Mouse (Mus musculus) forebrain, embryonic 11.5 days (tissue): Measurements from ENCODE around the gene Slc4a11. TPM values are rescaled to one million over a fixed set of nuclear protein-coding genes. Genes with fewer than 3 reads are reported as not detected.

Experiments
- ATAC-seq: fragments of 200-750 bp; cut with Nextera tagmentation; replicated peaks from 2 replicates; pipeline ENCODE4 v1.8.0; 2017; ENCODE audit warnings: moderate TSS enrichment; ENCODE audit not compliant: low FRiP score
- DNase-seq: peaks from one replicate; pipeline ENCODE4 v3.0.0-alpha.2; 2017; ENCODE audit warnings: low spot score
- H3K27ac ChIP-seq: fragments of 300-500 bp; sonication (generic); 2 replicates; pipeline ENCODE4 v1.5.1; 2014; ENCODE audit warnings: low read depth, low read length
- H3K27me3 ChIP-seq: fragments of 300-500 bp; sonication (generic); 2 replicates; pipeline ENCODE4 v1.6.1; 2014; ENCODE audit warnings: mild to moderate bottlenecking, low read length, mixed read lengths; ENCODE audit not compliant: control insufficient read depth, insufficient read depth
- H3K36me3 ChIP-seq: fragments of 300-500 bp; sonication (generic); 2 replicates; pipeline ENCODE4 v1.6.1; 2014; ENCODE audit warnings: mild to moderate bottlenecking, low read length, moderate library complexity, mixed read lengths; ENCODE audit not compliant: control insufficient read depth, insufficient read depth
- H3K4me1 ChIP-seq: fragments of 300-500 bp; sonication (generic); replicated peaks from 2 replicates; pipeline ENCODE4 v1.6.1; 2014; ENCODE audit warnings: low read length, mixed read lengths; ENCODE audit not compliant: control insufficient read depth, insufficient read depth
- H3K4me2 ChIP-seq: fragments of 300-500 bp; sonication (generic); 2 replicates; pipeline ENCODE4 v1.6.1; 2014; ENCODE audit warnings: low read depth, mild to moderate bottlenecking, low read length, moderate library complexity, mixed read lengths; ENCODE audit not compliant: severe bottlenecking
- H3K4me3 ChIP-seq: fragments of 300-500 bp; sonication (generic); 2 replicates; pipeline ENCODE4 v1.5.1; 2014; ENCODE audit warnings: low read depth, low read length
- H3K9ac ChIP-seq: fragments of 300-500 bp; sonication (generic); 2 replicates; pipeline ENCODE4 v1.6.1; 2014; ENCODE audit warnings: low read length
- H3K9me3 ChIP-seq: fragments of 300-500 bp; sonication (generic); 2 replicates; pipeline ENCODE4 v1.6.1; 2016; ENCODE audit warnings: low read length, mixed read lengths; ENCODE audit not compliant: control insufficient read depth
- WGBS: fragments of 180-500 bp; shearing (Covaris S2); extraction: QIAGEN DNeasy Blood & Tissue Kit; methylation state at CpG from one replicate; pipeline ENCODE4 v1.1.7; 2014; 5-methylcytosine and 5-hydroxymethylcytosine counted together
- polyA plus RNA-seq: library from polyadenylated mRNA; unstranded; fragments of >200 nt; fragmentation: Nextera tagmentation; extraction: Ambion mirVana; gene quantifications from 2 replicates; pipeline ENCODE4 v1.2.1, GENCODE M21; 2014

Slc4a11 gene
- polyA plus RNA-seq, 1 experiment from 2014 or later: 1.2 TPM

DNA sequence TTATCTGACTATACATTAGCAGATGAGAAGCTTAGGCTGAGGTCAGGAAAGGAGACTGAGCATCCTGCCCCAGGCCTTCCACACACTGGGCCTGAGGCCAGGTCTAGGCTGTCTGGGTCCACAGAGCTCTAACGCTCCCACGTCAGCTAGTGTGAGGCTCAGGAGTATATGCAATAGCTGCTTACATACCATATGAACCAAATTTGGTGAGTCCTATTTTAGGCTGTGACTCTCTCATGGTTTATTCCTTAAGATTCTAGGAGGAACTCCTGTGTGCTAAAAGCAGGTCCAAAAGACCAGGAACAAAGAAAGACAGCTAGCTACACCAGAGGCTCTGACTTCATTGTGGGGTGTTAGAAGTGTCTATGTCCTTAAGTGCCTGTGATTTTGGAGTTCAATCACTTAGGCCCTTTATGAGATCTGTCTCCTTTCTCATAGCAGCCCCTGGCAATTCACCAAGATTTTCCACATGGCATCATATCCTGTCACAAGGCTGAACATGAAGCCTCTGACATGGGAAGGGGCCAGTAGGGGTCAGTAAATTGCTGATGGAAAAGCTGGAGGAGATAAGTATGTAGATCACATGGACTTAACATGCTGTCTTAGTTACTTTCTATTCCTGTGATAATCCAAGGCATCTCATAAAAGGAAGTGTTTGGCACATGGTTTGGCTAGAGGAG is 31.7 kb upstream of the Slc4a11 start:
- DNase-seq (no peak), ATAC-seq (no peak)
- Histone ChIP-seq H3K4me1 (no peaks in the 10 kb centered on the region), H3K36me3 (peaks cover 13% of the 10 kb centered on the region; the same call in 1 of the 2 replicates), H3K4me3 (no peak overlapping the region), H3K27ac (no peak overlapping the region), H3K27me3 (no peaks in the 10 kb centered on the region), H3K4me2 (no peak overlapping the region), H3K9me3 (no peaks in the 10 kb centered on the region), H3K9ac (no peak overlapping the region)
- 100% methylated on average over 2 of the region's 2 CpGs for WGBS

DNA sequence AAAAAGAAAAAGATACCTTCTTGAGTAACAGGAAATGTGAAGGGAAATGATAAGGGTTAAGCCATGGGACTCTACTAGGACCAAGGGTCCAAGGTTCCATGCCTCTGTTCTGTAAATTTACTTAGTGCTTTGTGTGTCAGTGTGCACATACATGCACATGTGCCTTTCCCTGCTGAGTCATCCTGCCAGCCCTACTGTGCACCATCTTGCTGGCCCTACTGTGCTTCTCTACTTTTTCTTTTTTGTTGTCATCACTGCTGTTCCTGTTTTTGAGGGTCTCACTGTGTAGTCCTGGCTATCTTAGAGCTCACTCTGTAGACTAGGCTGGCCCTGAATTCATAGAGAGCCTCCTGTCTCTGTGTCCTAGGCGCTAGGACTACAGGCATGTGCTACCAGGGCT is 30.4 kb upstream of the Slc4a11 start:
- peaks cover 13% of the 10 kb centered on the region; the same call in 1 of the 2 replicates for H3K36me3 ChIP-seq
- no peaks in the 10 kb centered on the region for H3K4me1 ChIP-seq
- H3K9me3 ChIP-seq: no peaks in the 10 kb centered on the region
- ATAC-seq: no peak
- no peak overlapping the region for H3K4me3 ChIP-seq
- 85% methylated on average over 1 of the region's 1 CpGs for WGBS
- no peaks in the 10 kb centered on the region for H3K27me3 ChIP-seq
- no peak for DNase-seq
- H3K27ac ChIP-seq: no peak overlapping the region
- H3K9ac ChIP-seq: no peak overlapping the region
- no peak overlapping the region for H3K4me2 ChIP-seq

DNA sequence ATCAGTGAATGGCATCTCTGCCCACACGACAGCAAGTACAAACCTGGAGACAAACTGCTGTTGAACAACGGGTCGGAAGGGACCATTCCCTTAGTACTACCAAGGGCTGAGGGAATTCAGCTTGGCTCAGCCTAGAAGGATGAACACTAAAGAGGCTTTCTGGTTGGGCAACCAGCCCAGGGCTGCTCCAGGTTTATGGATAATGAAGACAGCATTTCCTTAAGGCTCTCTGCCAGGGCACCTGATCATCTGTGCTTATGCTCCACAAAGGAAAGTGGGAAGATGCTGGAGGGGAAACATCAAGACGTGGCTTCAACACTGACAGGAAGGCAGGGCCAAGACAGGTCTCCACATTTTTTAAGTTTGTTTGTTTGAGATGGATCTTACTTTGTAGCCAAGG is 27.1 kb upstream of the Slc4a11 start:
- ATAC-seq (no peak), DNase-seq (no peak)
- Histone ChIP-seq H3K36me3 (peaks cover 5% of the 10 kb centered on the region; the same call in 1 of the 2 replicates), H3K4me2 (no peak overlapping the region), H3K27me3 (no peaks in the 10 kb centered on the region), H3K4me1 (no peaks in the 10 kb centered on the region), H3K4me3 (no peak overlapping the region), H3K9ac (no peak overlapping the region), H3K27ac (no peak overlapping the region), H3K9me3 (no peaks in the 10 kb centered on the region)
- 83% methylated on average over 4 of the region's 4 CpGs for WGBS

DNA sequence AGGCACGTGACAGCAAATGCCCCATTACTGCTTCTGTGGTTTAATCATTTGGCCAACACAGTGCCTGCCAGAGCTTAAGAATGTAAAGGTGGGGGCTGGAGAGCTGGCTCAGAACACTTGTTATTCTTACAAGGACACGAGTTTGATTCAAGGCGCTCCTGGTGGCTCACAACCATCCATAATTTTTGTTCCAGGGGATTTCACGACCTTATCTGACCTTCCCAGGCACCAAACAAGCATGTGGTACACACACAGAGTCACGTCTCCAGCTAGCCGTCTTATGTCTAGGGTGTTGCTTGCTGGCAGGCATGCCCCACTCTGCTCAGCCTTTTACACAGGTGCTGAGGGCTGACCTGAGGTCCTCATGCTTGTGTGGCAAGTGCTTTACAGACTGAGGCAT is 20.6 kb upstream of the Slc4a11 start:
- Histone ChIP-seq H3K4me2 (no peak overlapping the region), H3K27ac (no peak overlapping the region), H3K9ac (no peak overlapping the region), H3K27me3 (no peaks in the 10 kb centered on the region), H3K36me3 (no peaks in the 10 kb centered on the region; the same call in 1 of the 2 replicates), H3K4me1 (no peaks in the 10 kb centered on the region), H3K4me3 (no peak overlapping the region), H3K9me3 (no peaks in the 10 kb centered on the region)
- DNase-seq (no peak), ATAC-seq (no peak)
- WGBS: 78% methylated on average over 6 of the region's 6 CpGs

DNA sequence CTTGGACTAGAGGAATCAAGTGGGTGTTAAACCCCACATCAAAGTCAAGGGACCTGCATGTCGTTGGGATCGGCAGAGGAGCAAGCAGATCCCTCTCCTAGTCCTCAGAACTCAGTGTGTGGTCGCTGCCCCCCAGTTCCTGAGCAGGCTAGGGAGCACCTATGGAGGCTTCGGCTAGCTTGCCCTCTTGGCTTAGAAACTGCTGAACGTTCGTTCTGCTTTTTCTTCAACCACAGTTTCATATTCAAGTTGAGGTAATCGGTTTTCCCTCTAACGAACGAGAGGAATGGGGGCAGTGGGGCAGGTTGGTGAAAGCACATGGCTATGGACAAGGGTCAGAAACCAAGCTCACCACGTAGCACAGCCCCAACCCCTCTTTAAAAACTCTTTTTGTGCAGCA is 9.7 kb upstream of the Slc4a11 start:
- Histone ChIP-seq H3K9ac (no peak overlapping the region), H3K9me3 (no peaks in the 10 kb centered on the region), H3K36me3 (no peaks in the 10 kb centered on the region), H3K27me3 (no peaks in the 10 kb centered on the region), H3K4me3 (no peak overlapping the region), H3K27ac (no peak overlapping the region), H3K4me1 (no peaks in the 10 kb centered on the region), H3K4me2 (no peak overlapping the region)
- 65% methylated on average over 10 of the region's 10 CpGs for WGBS
- DNase-seq: no peak
- no peak for ATAC-seq

DNA sequence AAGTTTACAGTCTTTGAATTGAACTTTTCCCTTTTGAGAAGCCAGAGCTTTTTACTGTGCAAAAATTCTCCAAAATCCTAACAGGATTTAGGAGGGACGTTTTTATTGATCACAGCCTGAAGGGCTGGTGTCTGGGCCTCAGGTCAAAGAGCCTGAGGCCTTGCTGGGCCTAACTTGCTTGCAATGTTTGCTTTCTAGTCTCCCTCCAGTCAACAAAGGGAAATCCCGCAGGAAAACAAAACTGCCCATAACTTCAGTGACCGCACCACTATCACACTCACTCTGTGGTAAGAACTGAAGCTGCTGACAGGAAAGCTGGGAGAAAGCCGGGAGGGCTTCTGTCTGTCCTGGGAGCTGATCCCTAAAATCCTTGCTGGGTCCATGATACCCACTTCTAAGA is 9.3 kb upstream of the Slc4a11 start:
- Histone ChIP-seq H3K36me3 (no peaks in the 10 kb centered on the region), H3K27ac (no peak overlapping the region), H3K4me1 (no peaks in the 10 kb centered on the region), H3K27me3 (no peaks in the 10 kb centered on the region), H3K9me3 (no peaks in the 10 kb centered on the region), H3K4me2 (no peak overlapping the region), H3K4me3 (no peak overlapping the region), H3K9ac (no peak overlapping the region)
- DNase-seq (no peak), ATAC-seq (no peak)
- 78% methylated on average over 4 of the region's 4 CpGs for WGBS

DNA sequence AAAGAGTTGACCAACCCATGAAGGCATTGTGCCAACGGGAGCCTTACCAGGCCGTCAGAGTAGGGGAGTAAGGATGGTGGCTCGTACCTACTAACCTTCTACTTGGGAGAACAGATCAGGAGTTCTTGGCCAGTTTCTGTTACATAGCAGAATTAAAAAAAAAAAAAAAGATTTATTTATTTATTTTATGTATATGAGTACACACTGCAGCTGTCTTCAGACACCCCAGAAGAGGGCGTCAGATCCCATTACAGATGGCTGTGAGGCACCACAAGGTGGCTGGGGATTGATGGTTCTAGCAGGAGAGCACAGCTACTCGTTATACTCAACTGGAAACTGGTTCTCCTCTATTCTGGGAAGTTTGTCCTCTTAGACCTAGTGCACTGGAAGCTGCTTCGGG is 7.9 kb upstream of the Slc4a11 start:
- 73% methylated on average over 6 of the region's 6 CpGs for WGBS

DNA sequence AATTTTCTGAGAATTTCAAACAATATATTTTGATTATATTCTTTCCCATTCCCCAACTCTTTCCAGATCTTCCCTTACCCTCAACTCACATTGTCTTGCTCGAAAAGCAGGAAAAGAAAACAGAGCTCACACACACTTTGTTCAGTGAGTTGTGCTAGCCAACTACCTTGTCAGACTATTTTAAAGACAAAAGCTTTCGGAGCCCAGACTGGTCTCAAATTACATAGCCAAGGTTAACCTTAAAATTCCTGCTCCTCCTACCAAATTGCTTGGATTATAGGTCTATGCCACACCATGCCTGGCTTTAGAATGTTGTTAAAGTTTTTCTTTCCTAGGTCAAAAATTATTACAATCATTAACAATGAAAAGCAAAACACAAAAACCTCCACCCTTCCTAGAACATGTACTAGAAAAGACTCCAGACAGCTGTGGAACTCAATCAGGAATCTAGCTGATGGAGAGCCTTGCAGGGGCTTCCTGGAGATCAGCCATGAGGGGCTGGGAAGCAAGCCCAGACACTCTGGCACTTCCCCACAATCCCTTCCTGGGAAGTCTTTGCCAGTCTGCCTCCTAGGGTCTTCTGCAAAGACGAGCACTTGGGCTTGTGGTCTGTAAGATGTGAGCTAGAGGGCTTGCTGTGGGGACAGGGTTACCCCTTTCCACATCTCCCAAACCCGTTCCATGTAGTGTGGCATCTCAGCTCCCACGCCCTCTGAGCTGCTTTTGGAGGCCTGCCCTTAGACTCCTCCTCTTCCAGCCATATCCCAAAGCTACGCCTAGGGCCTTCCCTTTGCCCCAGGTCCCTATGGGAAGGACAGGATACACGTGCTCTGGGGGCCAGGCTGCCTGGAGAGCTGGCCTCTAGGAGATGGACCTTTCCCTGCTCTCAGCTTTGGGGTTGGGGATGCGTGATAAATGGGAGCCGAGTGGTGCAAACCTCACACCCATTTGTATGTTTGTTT is 7.0 kb upstream of the Slc4a11 start:
- Histone ChIP-seq H3K4me2 (no peak overlapping the region), H3K36me3 (no peaks in the 10 kb centered on the region), H3K27ac (no peak overlapping the region), H3K4me1 (no peaks in the 10 kb centered on the region), H3K27me3 (no peaks in the 10 kb centered on the region), H3K4me3 (no peak overlapping the region), H3K9me3 (no peaks in the 10 kb centered on the region), H3K9ac (no peak overlapping the region)
- no peak for DNase-seq
- no peak for ATAC-seq
- 72% methylated on average over 9 of the region's 9 CpGs for WGBS

More for the DNA sequence above, 7.9 kb upstream of the Slc4a11 start:
- H3K27ac ChIP-seq: no peak overlapping the region
- ATAC-seq: no peak
- H3K4me2 ChIP-seq: no peak overlapping the region
- H3K27me3 ChIP-seq: no peaks in the 10 kb centered on the region
- H3K9me3 ChIP-seq: no peaks in the 10 kb centered on the region
- H3K36me3 ChIP-seq: no peaks in the 10 kb centered on the region
- H3K4me1 ChIP-seq: no peaks in the 10 kb centered on the region
- H3K4me3 ChIP-seq: no peak overlapping the region
- DNase-seq: no peak
- H3K9ac ChIP-seq: no peak overlapping the region
